Mouse (Mus musculus) liver, embryonic 12.5 days (tissue): ENCODE results near the gene Evc2. TPM values are rescaled to one million over a fixed set of nuclear protein-coding genes. Genes with fewer than 3 reads are reported as not detected.

Source experiments
- ATAC-seq: fragments of 200-750 bp; cut with Nextera tagmentation; 2 replicates; pipeline ENCODE4 v1.8.0; 2017; ENCODE audit warnings: moderate number of reproducible peaks, mild to moderate bottlenecking, moderate library complexity
- H3K27ac ChIP-seq: fragments of 300-500 bp; sonication (generic); 2 replicates; pipeline ENCODE4 v1.5.1; 2016; ENCODE audit warnings: mild to moderate bottlenecking
- H3K27me3 ChIP-seq: fragments of 300-500 bp; sonication (generic); replicated peaks from 2 replicates; pipeline ENCODE4 v1.6.1; 2016; ENCODE audit warnings: mild to moderate bottlenecking, moderate library complexity
- H3K36me3 ChIP-seq: fragments of 300-500 bp; sonication (generic); 2 replicates; pipeline ENCODE4 v1.6.1; 2016; ENCODE audit warnings: mild to moderate bottlenecking, moderate library complexity
- H3K4me1 ChIP-seq: fragments of 300-500 bp; sonication (generic); 2 replicates; pipeline ENCODE4 v1.6.1; 2016
- H3K4me2 ChIP-seq: fragments of 300-500 bp; sonication (generic); 2 replicates; pipeline ENCODE4 v1.6.1; 2016; ENCODE audit warnings: mild to moderate bottlenecking, moderate library complexity
- H3K4me3 ChIP-seq: fragments of 300-500 bp; sonication (generic); 2 replicates; pipeline ENCODE4 v1.5.1; 2016; ENCODE audit warnings: mild to moderate bottlenecking, moderate library complexity
- H3K9ac ChIP-seq: fragments of 300-500 bp; sonication (generic); 2 replicates; pipeline ENCODE4 v1.6.1; 2016; ENCODE audit warnings: mild to moderate bottlenecking, moderate library complexity
- H3K9me3 ChIP-seq: fragments of 300-500 bp; sonication (generic); replicated peaks from 2 replicates; pipeline ENCODE4 v1.6.1; 2016; ENCODE audit warnings: mild to moderate bottlenecking, moderate library complexity
- WGBS: fragments of 180-500 bp; shearing (Covaris S2); methylation state at CpG from one replicate; pipeline ENCODE4 v1.1.7; 2016; ENCODE audit not compliant: insufficient replicate concordance; 5-methylcytosine and 5-hydroxymethylcytosine counted together
- polyA plus RNA-seq: library from polyadenylated mRNA; unstranded; fragments of >200 nt; fragmentation: Nextera tagmentation; extraction: Ambion mirVana; gene quantifications from 2 replicates; pipeline ENCODE4 v1.2.1, GENCODE M21; 2016

The Evc2 gene
- polyA plus RNA-seq, 1 experiment from 2014 or later = 5.8 TPM

DNA sequence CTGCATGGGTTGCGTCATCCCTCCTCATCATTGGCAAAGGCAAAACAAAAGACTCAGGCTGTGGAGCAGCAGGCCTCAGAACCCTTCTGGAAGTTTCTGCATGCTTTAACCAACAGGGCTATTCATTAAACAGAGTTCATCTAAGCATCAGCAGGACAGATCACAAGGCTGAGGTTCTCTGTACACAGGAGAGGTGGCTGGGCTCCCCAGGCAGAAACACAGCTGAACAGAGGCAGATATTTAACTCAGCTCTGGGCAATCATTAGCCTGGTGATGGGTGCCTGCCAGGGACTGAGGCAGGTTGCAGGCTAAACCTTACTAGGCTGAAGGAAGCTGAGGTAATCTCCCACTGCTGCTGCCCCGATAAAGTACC lies 7.2 kb upstream of the Evc2 start:
- H3K9ac ChIP-seq = no peak overlapping the region
- H3K9me3 ChIP-seq = no peaks in the 10 kb centered on the region
- H3K4me2 ChIP-seq = no peak overlapping the region
- H3K36me3 ChIP-seq = peaks cover 3% of the 10 kb centered on the region; the same call in 1 of the 2 replicates
- H3K4me3 ChIP-seq = no peak overlapping the region
- H3K27ac ChIP-seq = no peak overlapping the region
- ATAC-seq = no peak
- peaks cover 19% of the 10 kb centered on the region for H3K27me3 ChIP-seq
- no peaks in the 10 kb centered on the region for H3K4me1 ChIP-seq
- WGBS = 71% methylated on average over 2 of the region's 2 CpGs

DNA sequence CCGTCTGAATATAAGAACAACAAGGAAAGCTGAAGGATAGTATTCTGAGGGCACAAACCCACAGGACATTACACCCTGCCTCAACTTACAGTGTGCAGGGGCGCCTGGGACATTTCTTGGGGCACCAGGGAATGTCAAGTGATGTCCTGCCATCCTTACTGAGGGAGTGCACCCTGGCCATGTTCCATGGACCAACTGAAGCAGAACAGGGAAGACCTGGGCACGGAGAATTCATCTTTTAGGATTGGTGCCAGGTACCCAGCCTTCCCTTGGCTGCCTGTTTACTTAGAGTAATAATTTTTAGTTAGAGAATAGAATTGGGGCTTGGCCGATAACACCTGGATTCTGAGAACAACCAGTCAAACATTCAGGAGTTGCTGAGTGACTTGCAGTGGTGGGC lies 6.2 kb upstream of the Evc2 start:
- H3K4me1 ChIP-seq = peaks cover under 1% of the 10 kb centered on the region; the same call in 1 of the 2 replicates
- H3K9me3 ChIP-seq = no peaks in the 10 kb centered on the region
- H3K27ac ChIP-seq = no peak overlapping the region
- H3K4me3 ChIP-seq = no peak overlapping the region
- peaks cover 28% of the 10 kb centered on the region for H3K27me3 ChIP-seq
- H3K9ac ChIP-seq = no peak overlapping the region
- WGBS = 54% methylated on average over 4 of the region's 4 CpGs
- H3K4me2 ChIP-seq = no peak overlapping the region
- H3K36me3 ChIP-seq = no peaks in the 10 kb centered on the region
- no peak for ATAC-seq

GRCm38 (mm10) chr5:37335061-37335460 lies 3.2 kb upstream of the Evc2 start:
- Histone ChIP-seq H3K4me1 (peaks cover 20% of the 10 kb centered on the region), H3K27me3 (peaks cover 44% of the 10 kb centered on the region), H3K9me3 (no peaks in the 10 kb centered on the region), H3K4me2 (no peak overlapping the region), H3K27ac (no peak overlapping the region), H3K4me3 (no peak overlapping the region), H3K36me3 (no peaks in the 10 kb centered on the region), H3K9ac (no peak overlapping the region)
- ATAC-seq = no peak
- WGBS = 53% methylated on average over 3 of the region's 3 CpGs

- H3K4me1 ChIP-seq = peaks cover 20% of the 10 kb centered on the region
- H3K4me2 ChIP-seq = peak within 1 kb of the TSS; percentile 73
- no peaks in the 10 kb centered on the region for H3K36me3 ChIP-seq
- H3K27ac ChIP-seq = no peak within 1 kb of the TSS
- 1% methylated on average over 48 of the region's 48 CpGs for WGBS
- H3K9me3 ChIP-seq = no peaks in the 10 kb centered on the region
- H3K9ac ChIP-seq = peak within 1 kb of the TSS; percentile 55
- H3K4me3 ChIP-seq = peak within 1 kb of the TSS; percentile 54
- peak; percentile 46; the same call in 1 of the 2 replicates for ATAC-seq
- H3K27me3 ChIP-seq = peaks cover 44% of the 10 kb centered on the region
Observed at GRCm38 (mm10) chr5:37336485-37337105, 1.7 kb upstream of the Evc2 start, which contains the start of gene Evc. Evc (minus strand) TSS chr5:37336894.

- peaks cover 20% of the 10 kb centered on the region for H3K4me1 ChIP-seq
- no peak overlapping the region for H3K27ac ChIP-seq
- H3K36me3 ChIP-seq = no peaks in the 10 kb centered on the region
- no peak for ATAC-seq
- H3K9ac ChIP-seq = 0 out of 2 replicates have a peak overlapping the region, but pooled peaks have one; percentile 13
- WGBS = 64% methylated on average over 3 of the region's 3 CpGs
- H3K4me2 ChIP-seq = peak overlapping the region; percentile 73
- no peaks in the 10 kb centered on the region for H3K9me3 ChIP-seq
- peak overlapping the region; percentile 58; the same call in 1 of the 2 replicates for H3K4me3 ChIP-seq
- H3K27me3 ChIP-seq = peaks cover 44% of the 10 kb centered on the region
Observed at GRCm38 (mm10) chr5:37337696-37338095, 603 bp upstream of the Evc2 start.

GRCm38 (mm10) chr5:37343962-37344361 lies 5.7 kb downstream of the Evc2 start:
- Histone ChIP-seq H3K27ac (no peak overlapping the region), H3K36me3 (peaks cover 6% of the 10 kb centered on the region; the same call in 1 of the 2 replicates), H3K9ac (no peak overlapping the region), H3K4me2 (no peak overlapping the region), H3K9me3 (no peaks in the 10 kb centered on the region), H3K27me3 (no peaks in the 10 kb centered on the region), H3K4me1 (peaks cover 6% of the 10 kb centered on the region), H3K4me3 (no peak overlapping the region)
- 59% methylated on average over 2 of the region's 2 CpGs for WGBS
- no peak for ATAC-seq

DNA sequence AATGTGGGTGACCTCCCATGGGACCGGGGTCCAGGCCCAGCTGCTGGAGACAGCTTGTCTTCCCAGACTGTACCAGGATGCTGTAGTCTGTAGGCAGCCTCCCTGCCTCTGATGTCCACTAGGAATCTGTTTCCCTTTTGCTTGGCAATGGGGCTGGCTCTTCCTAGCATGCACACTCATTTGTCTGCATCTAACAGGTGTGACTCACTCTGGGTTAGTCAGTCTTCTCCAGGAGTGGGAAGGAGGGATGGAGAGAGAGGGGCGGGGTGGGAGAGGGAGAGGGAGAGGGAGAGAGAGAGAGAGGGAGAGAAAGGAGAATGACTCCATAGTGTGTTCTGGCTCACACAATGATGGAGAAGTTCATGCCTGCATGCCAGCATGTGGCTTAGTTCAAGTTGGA lies 13.5 kb downstream of the Evc2 start:
- 64% methylated on average over 2 of the region's 2 CpGs for WGBS
- ATAC-seq = no peak

GRCm38 (mm10) chr5:37354385-37354784 lies 16.1 kb downstream of the Evc2 start:
- 63% methylated on average over 4 of the region's 4 CpGs for WGBS
- peaks cover 35% of the 10 kb centered on the region for H3K36me3 ChIP-seq
- no peaks in the 10 kb centered on the region for H3K9me3 ChIP-seq
- H3K4me1 ChIP-seq = no peaks in the 10 kb centered on the region
- no peak overlapping the region for H3K4me2 ChIP-seq
- no peak overlapping the region for H3K27ac ChIP-seq
- no peak for ATAC-seq
- H3K27me3 ChIP-seq = no peaks in the 10 kb centered on the region
- no peak overlapping the region for H3K4me3 ChIP-seq
- no peak overlapping the region for H3K9ac ChIP-seq

More for the DNA sequence above, 13.5 kb downstream of the Evc2 start:
- peaks cover 41% of the 10 kb centered on the region for H3K36me3 ChIP-seq
- H3K4me1 ChIP-seq = no peaks in the 10 kb centered on the region
- no peak overlapping the region for H3K27ac ChIP-seq
- no peaks in the 10 kb centered on the region for H3K9me3 ChIP-seq
- no peak overlapping the region for H3K9ac ChIP-seq
- H3K27me3 ChIP-seq = no peaks in the 10 kb centered on the region
- H3K4me2 ChIP-seq = no peak overlapping the region
- no peak overlapping the region for H3K4me3 ChIP-seq

DNA sequence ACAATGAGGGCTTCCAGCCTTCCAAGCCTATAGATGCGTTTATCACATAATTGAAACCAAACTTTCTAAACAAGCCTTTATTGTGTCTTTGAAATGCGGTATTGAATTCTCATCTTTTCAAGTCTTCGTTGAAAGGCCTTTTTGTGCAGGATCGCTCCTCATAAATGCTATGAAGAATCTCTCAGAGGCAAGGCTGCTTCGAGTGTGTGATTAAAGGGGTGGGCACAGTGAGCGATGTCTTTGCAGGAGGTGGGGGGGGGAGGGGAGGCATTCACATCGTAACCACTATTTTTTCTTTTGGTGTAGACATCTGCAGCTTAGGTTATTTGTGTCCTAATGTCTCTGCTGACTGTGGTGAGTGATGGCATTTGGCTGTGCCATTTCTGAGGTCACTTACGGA lies 17.7 kb downstream of the Evc2 start:
- H3K9ac ChIP-seq = no peak overlapping the region
- no peak overlapping the region for H3K27ac ChIP-seq
- no peak overlapping the region for H3K4me2 ChIP-seq
- no peaks in the 10 kb centered on the region for H3K4me1 ChIP-seq
- H3K27me3 ChIP-seq = no peaks in the 10 kb centered on the region
- H3K36me3 ChIP-seq = peaks cover 22% of the 10 kb centered on the region
- 72% methylated on average over 8 of the region's 8 CpGs for WGBS
- no peak for ATAC-seq
- H3K9me3 ChIP-seq = no peaks in the 10 kb centered on the region
- no peak overlapping the region for H3K4me3 ChIP-seq

GRCm38 (mm10) chr5:37362618-37363017 lies 24.3 kb downstream of the Evc2 start:
- H3K4me3 ChIP-seq = no peak overlapping the region
- 67% methylated on average over 5 of the region's 5 CpGs for WGBS
- no peak overlapping the region for H3K9ac ChIP-seq
- H3K27me3 ChIP-seq = no peaks in the 10 kb centered on the region
- no peak overlapping the region for H3K27ac ChIP-seq
- ATAC-seq = no peak
- H3K36me3 ChIP-seq = 0 out of 2 replicates have a peak, but pooled peaks cover 3% of the 10 kb centered on the region
- H3K9me3 ChIP-seq = no peaks in the 10 kb centered on the region
- no peaks in the 10 kb centered on the region for H3K4me1 ChIP-seq
- H3K4me2 ChIP-seq = no peak overlapping the region

- Histone ChIP-seq H3K27ac (no peak overlapping the region), H3K4me1 (no peaks in the 10 kb centered on the region), H3K4me3 (no peak overlapping the region), H3K9me3 (no peaks in the 10 kb centered on the region), H3K4me2 (no peak overlapping the region), H3K9ac (no peak overlapping the region), H3K36me3 (0 out of 2 replicates have a peak, but pooled peaks cover 3% of the 10 kb centered on the region), H3K27me3 (no peaks in the 10 kb centered on the region)
- WGBS = 69% methylated on average over 5 of the region's 5 CpGs
- no peak for ATAC-seq
Observed at GRCm38 (mm10) chr5:37363284-37363683, 25.0 kb downstream of the Evc2 start.

GRCm38 (mm10) chr5:37365751-37366150 lies 27.5 kb downstream of the Evc2 start:
- ATAC-seq = no peak
- no peaks in the 10 kb centered on the region for H3K4me1 ChIP-seq
- H3K9ac ChIP-seq = no peak overlapping the region
- H3K27me3 ChIP-seq = no peaks in the 10 kb centered on the region
- H3K36me3 ChIP-seq = peaks cover 7% of the 10 kb centered on the region; the same call in 1 of the 2 replicates
- no peaks in the 10 kb centered on the region for H3K9me3 ChIP-seq
- H3K4me2 ChIP-seq = no peak overlapping the region
- no peak overlapping the region for H3K27ac ChIP-seq
- H3K4me3 ChIP-seq = no peak overlapping the region

- no peak for ATAC-seq
- no peaks in the 10 kb centered on the region for H3K4me1 ChIP-seq
- no peak overlapping the region for H3K4me2 ChIP-seq
- H3K27ac ChIP-seq = no peak overlapping the region
- H3K9me3 ChIP-seq = no peaks in the 10 kb centered on the region
- no peaks in the 10 kb centered on the region for H3K27me3 ChIP-seq
- 73% methylated on average over 8 of the region's 8 CpGs for WGBS
- H3K9ac ChIP-seq = no peak overlapping the region
- no peak overlapping the region for H3K4me3 ChIP-seq
- H3K36me3 ChIP-seq = peaks cover 20% of the 10 kb centered on the region; the same call in 1 of the 2 replicates
Observed at GRCm38 (mm10) chr5:37368796-37369195, 30.5 kb downstream of the Evc2 start.
